ENCODE assay signal across 8 mouse cellular contexts in the genomic region with DNA sequence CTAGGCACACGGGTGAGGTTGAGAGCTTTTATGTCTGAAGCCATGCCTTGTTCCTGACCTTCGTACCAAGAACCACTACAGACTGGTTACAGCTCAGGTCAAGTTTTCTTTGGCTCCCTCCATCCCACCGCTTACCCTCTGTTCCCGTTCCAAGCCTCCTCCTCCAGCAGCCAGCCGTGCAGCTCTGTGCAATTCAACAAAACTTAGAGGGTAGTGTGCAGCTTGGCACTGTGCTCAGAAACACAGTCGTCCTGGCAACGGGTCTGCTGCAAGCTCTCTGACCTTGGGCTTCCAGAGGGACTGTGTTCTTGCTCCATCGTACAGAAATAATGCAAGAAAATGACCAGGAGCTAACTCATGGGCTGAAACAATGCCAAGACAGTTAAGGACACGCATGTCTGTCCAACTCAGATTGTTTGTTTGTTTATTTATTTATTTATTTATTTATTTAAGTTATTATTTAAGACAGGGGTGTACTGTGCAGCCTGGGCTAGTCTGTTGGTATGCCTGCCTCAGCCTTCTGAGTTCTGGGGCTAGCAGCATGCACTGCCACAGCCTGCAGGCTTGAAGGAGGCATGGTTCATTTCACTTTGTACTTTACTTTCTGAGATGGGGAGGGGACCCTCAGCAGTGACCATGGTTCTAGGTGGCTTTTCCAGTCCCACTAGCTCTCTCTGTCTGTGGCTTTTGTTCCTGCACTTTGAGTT. TPM values are rescaled to one million over a fixed set of nuclear protein-coding genes. Genes with fewer than 3 reads are reported as not detected.
DNase-seq lines count a peak whose midpoint lies in the region; ATAC-seq lines count a peak whose summit lies in the region.

No protein-coding gene starts in this region.

- H3K9ac ChIP-seq in heart, embryonic 12.5 days: no peak overlapping the region
- H3K9ac ChIP-seq in forebrain, embryonic 16.5 days (replicated peaks; ENCODE audit: low read depth, low read length): no peak overlapping the region

- 0 out of 2 replicates have a peak, but pooled peaks cover 5% of the 10 kb centered on the region for H3K27me3 ChIP-seq in heart, embryonic 12.5 days (replicated peaks)
- no peaks in the 10 kb centered on the region for H3K27me3 ChIP-seq in forebrain, embryonic 16.5 days (replicated peaks; ENCODE audit: control insufficient read depth, insufficient read depth, low read length)

- ATAC-seq in heart, embryonic 12.5 days (ENCODE audit: insufficient number of reproducible peaks, low FRiP score): no peak
- ATAC-seq in forebrain, embryonic 16.5 days: peak; percentile 85

- no peaks in the 10 kb centered on the region for H3K9me3 ChIP-seq in heart, embryonic 12.5 days (replicated peaks)
- H3K9me3 ChIP-seq in forebrain, embryonic 16.5 days (ENCODE audit: control insufficient read depth, low read length): no peaks in the 10 kb centered on the region

- no peak overlapping the region for H3K4me3 ChIP-seq in heart, embryonic 12.5 days
- H3K4me3 ChIP-seq in forebrain, embryonic 16.5 days (replicated peaks; ENCODE audit: low read length): no peak overlapping the region

- H3K27ac ChIP-seq in heart, embryonic 12.5 days (ENCODE audit: poor library complexity, severe bottlenecking): no peak overlapping the region
- no peak overlapping the region for H3K27ac ChIP-seq in forebrain, embryonic 16.5 days (ENCODE audit: low read length)

- no peaks in the 10 kb centered on the region for H3K36me3 ChIP-seq in heart, embryonic 12.5 days
- H3K36me3 ChIP-seq in forebrain, embryonic 16.5 days (ENCODE audit: control insufficient read depth, insufficient read depth): no peaks in the 10 kb centered on the region

- peak; percentile 97 for DNase-seq in heart, adult 11 months
- DNase-seq in ZHBTc4 (ENCODE audit: low read depth, low spot score): peak; percentile 15
- DNase-seq in layer of hippocampus, adult 9-11 months: peak; percentile 57
- peak; percentile 37 for DNase-seq in retina, embryonic 14.5 days (ENCODE audit: low spot score)
- no peak for DNase-seq in spleen, adult 12 weeks (ENCODE audit: low spot score)
- no peak for DNase-seq in gastrocnemius, adult 8-10 months (ENCODE audit: low spot score in 2 of 2)

- peaks cover 10% of the 10 kb centered on the region for H3K4me1 ChIP-seq in heart, embryonic 12.5 days (replicated peaks)
- H3K4me1 ChIP-seq in forebrain, embryonic 16.5 days (replicated peaks; ENCODE audit: control insufficient read depth, insufficient read depth, low read length): no peaks in the 10 kb centered on the region; the same call in 1 of the 2 replicates

- WGBS in heart, embryonic 12.5 days: 64% methylated on average over 9 of the region's 9 CpGs
- WGBS in forebrain, embryonic 16.5 days: 23% methylated on average over 9 of the region's 9 CpGs

- H3K4me2 ChIP-seq in heart, embryonic 12.5 days: no peak overlapping the region
- no peak overlapping the region for H3K4me2 ChIP-seq in forebrain, embryonic 16.5 days (ENCODE audit: low read length)

RNA-seq across cellular contexts. Expression of gene Cript, which starts 25.3 kb away (rescaled TPM):
- 115 TPM in 2 replicates for polyA plus RNA-seq in heart, embryonic 12.5 days (2016; fragmentation: Nextera tagmentation; extraction: Ambion mirVana)
- polyA plus RNA-seq in forebrain, embryonic 16.5 days (2015; fragmentation: Nextera tagmentation; extraction: Ambion mirVana): 239 and 248 TPM in 2 replicates
- total RNA-seq in gastrocnemius, adult 8-10 months (2022): 10 to 100 TPM; 47.8 to 60.7 (median 55.5) TPM

RNA-seq across cellular contexts. Expression of gene Pigf, which starts 25.4 kb away (rescaled TPM):
- 16.9 and 21.5 TPM in 2 replicates for polyA plus RNA-seq in heart, embryonic 12.5 days (2016; fragmentation: Nextera tagmentation; extraction: Ambion mirVana)
- 31.2 and 32.4 TPM in 2 replicates for polyA plus RNA-seq in forebrain, embryonic 16.5 days (2015; fragmentation: Nextera tagmentation; extraction: Ambion mirVana)
- total RNA-seq in gastrocnemius, adult 8-10 months (2022): 1 to 10 TPM in 3 of 4 experiments, under 1 TPM in 1; 0.99 to 2.6 (median 2.2) TPM

RNA-seq across cellular contexts. Expression of gene Socs5, which starts 56.9 kb away (rescaled TPM):
- polyA plus RNA-seq in heart, embryonic 12.5 days (2016; fragmentation: Nextera tagmentation; extraction: Ambion mirVana): 13.5 and 17.0 TPM in 2 replicates
- 11.7 and 12.6 TPM in 2 replicates for polyA plus RNA-seq in forebrain, embryonic 16.5 days (2015; fragmentation: Nextera tagmentation; extraction: Ambion mirVana)
- total RNA-seq in gastrocnemius, adult 8-10 months (2022): 10 to 100 TPM; 13.1 to 17.8 (median 15.2) TPM

Comparison
In these comparisons a context has a peak if more than half of its experiments do, and no peak if none do; other contexts are left out.
1. DNase-seq: peak in heart, adult 11 months (single experiment), ZHBTc4 (single experiment), layer of hippocampus, adult 9-11 months (single experiment) and retina, embryonic 14.5 days (single experiment); none in spleen, adult 12 weeks (single experiment) and gastrocnemius, adult 8-10 months (0 of 2).